Mouse (Mus musculus) lung, postnatal 0 days (tissue): ENCODE results near the gene Primpol.

Source experiments
- CTCF ChIP-seq: IDR thresholded peaks from 2 replicates; pipeline ENCODE4 v1.5.1; 2016; ENCODE audit warnings: antibody characterized with exemption, mild to moderate bottlenecking
- EP300 ChIP-seq: IDR thresholded peaks from 2 replicates; pipeline ENCODE4 v1.6.1; 2016; ENCODE audit warnings: antibody characterized with exemption, mild to moderate bottlenecking, control low read depth

DNA sequence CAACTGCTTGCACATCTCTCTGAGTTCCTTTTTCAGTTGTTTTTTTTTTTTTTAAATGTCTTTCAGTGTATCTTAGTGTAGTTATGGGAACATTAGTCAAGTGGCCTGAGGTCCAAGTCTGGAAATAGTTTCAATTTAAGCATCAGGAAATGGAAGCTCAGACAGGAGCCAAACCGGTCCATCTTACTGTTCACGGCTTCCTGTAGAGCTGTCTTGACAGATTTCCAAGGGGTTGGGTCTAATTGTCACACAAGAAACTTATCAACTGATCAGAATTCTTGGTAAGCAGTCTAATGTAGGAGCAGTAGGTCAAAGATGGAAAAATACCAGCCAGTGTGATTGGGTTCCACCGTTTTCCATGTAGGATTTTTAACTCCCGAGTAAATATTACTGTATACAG lies 31.4 kb upstream of the Primpol start:
- TF ChIP-seq CTCF: no peak
- TF ChIP-seq EP300: no peak
